Mouse (Mus musculus) monocyte, adult 5-6 weeks (primary cell): ENCODE measurements at regions not wholly inside any gene's neighbourhood (a gene's known extent, or its start where the extent isn't known, plus 50 kb on each side); places are given as distances from the start of the nearest gene placed in this dataset.

Experiments
- ATAC-seq: fragments of 153-309, 156-312 bp; replicated peaks from 2 replicates; pipeline ENCODE4 v1.8.0; 2017; ENCODE audit warnings: mild to moderate bottlenecking; ENCODE audit not compliant: low TSS enrichment, insufficient number of reproducible peaks, severe bottlenecking, poor library complexity, low FRiP score

- no peak for ATAC-seq
These were observed 58.0 kb upstream of the Cep85l start for GRCm38 (mm10) chr10:53437724-53438123.

GRCm38 (mm10) chr10:53436023-53436475 is 56.3 kb upstream of the Cep85l start:
- no peak for ATAC-seq

- ATAC-seq = peak; percentile 41; the same call in 1 of the 2 replicates
These were observed 55.6 kb upstream of the Cep85l start for GRCm38 (mm10) chr10:53435181-53435874.

GRCm38 (mm10) chr10:53434376-53435171 is 54.8 kb upstream of the Cep85l start:
- ATAC-seq = peak; percentile 62

- no peak for ATAC-seq
These were observed 53.0 kb upstream of the Cep85l start for GRCm38 (mm10) chr10:53432794-53433193.

- no peak for ATAC-seq
These were observed 50.0 kb upstream of the Cep85l start for GRCm38 (mm10) chr10:53429539-53430344.
